Mouse (Mus musculus): Measurements from ENCODE around the gene Ifit2.

GRCm38 (mm10) chr19:34624663-34625062, 74.2 kb downstream of the Ifit2 start:
- no peak for TF ChIP-seq POLR2A (IDR thresholded peaks at IDR 0.05; ENCODE audit: borderline replicate concordance, extremely low read depth, insufficient read depth, insufficient read length, poor library complexity, severe bottlenecking)
- TF ChIP-seq CTCF (IDR thresholded peaks at IDR 0.05; ENCODE audit: borderline replicate concordance, extremely low read depth, insufficient read depth, insufficient read length): no peak
